Mouse (Mus musculus) heart, adult 2 months (tissue): ENCODE results near the gene Cyp2d10.

Experiments used
- CTCF ChIP-seq: fragments of 200-600 bp; IDR thresholded peaks from 2 replicates; pipeline ENCODE4 v1.8.1; 2022; ENCODE audit warnings: antibody characterized with exemption, mild to moderate bottlenecking, moderate library complexity
- EP300 ChIP-seq: fragments of 200-500 bp; IDR thresholded peaks from 2 replicates; pipeline ENCODE4 v1.6.1; 2011; ENCODE audit warnings: low read depth, low read length, control low read depth; ENCODE audit not compliant: insufficient read depth

- TF ChIP-seq CTCF: no peak
- TF ChIP-seq EP300: no peak
Observed at GRCm38 (mm10) chr15:82445196-82445595, 38.2 kb upstream of the Cyp2d10 start.
